Mouse (Mus musculus): ENCODE measurements around the gene Ecm2. TPM values are rescaled to one million over a fixed set of nuclear protein-coding genes. Genes with fewer than 3 reads are reported as not detected.

The Ecm2 gene
- polyA plus RNA-seq, 1 experiment from 2014 or later, result 0.21 TPM

GRCm38 (mm10) chr13:49536946-49537345 lies 32.3 kb downstream of the Ecm2 start:
- DNase-seq (ENCODE audit: low spot score), result no peak
- Histone ChIP-seq H3K36me3 (no peaks in the 10 kb centered on the region), H3K4me1 (peaks cover 6% of the 10 kb centered on the region; the same call in 1 of the 2 replicates), H3K27me3 (ENCODE audit: low read depth, poor library complexity, severe bottlenecking) (no peaks in the 10 kb centered on the region), H3K27ac (no peak overlapping the region), H3K9me3 (replicated peaks) (no peaks in the 10 kb centered on the region), H3K4me3 (no peak overlapping the region)
- WGBS, result 100% methylated on average over 1 of the region's 1 CpGs

- Histone ChIP-seq H3K36me3 (no peaks in the 10 kb centered on the region), H3K27me3 (ENCODE audit: low read depth, poor library complexity, severe bottlenecking) (no peaks in the 10 kb centered on the region), H3K4me3 (no peak overlapping the region), H3K4me1 (no peaks in the 10 kb centered on the region), H3K9me3 (replicated peaks) (no peaks in the 10 kb centered on the region), H3K27ac (no peak overlapping the region)
- 93% methylated on average over 1 of the region's 1 CpGs for WGBS
- no peak for DNase-seq (ENCODE audit: low spot score)
Observed at GRCm38 (mm10) chr13:49538693-49539092, 34.1 kb downstream of the Ecm2 start.

GRCm38 (mm10) chr13:49544279-49544678 lies 39.7 kb downstream of the Ecm2 start, which contains the start of gene Aspn:
Gene Aspn (plus strand): TSS chr13:49544443.
- Histone ChIP-seq H3K36me3 (no peaks in the 10 kb centered on the region), H3K4me3 (no peak within 1 kb of the TSS), H3K27ac (no peak within 1 kb of the TSS), H3K9me3 (replicated peaks) (no peaks in the 10 kb centered on the region), H3K4me1 (0 out of 2 replicates have a peak, but pooled peaks cover 7% of the 10 kb centered on the region), H3K27me3 (ENCODE audit: low read depth, poor library complexity, severe bottlenecking) (no peaks in the 10 kb centered on the region)
- 83% methylated on average over 3 of the region's 3 CpGs for WGBS
- DNase-seq (ENCODE audit: low spot score), result no peak

GRCm38 (mm10) chr13:49545646-49546045 lies 41.0 kb downstream of the Ecm2 start:
- H3K27ac ChIP-seq, result no peak overlapping the region
- DNase-seq (ENCODE audit: low spot score), result no peak

GRCm38 (mm10) chr13:49546517-49546916 lies 41.9 kb downstream of the Ecm2 start:
- no peaks in the 10 kb centered on the region for H3K27me3 ChIP-seq (ENCODE audit: low read depth, poor library complexity, severe bottlenecking)
- WGBS, result 88% methylated on average over 1 of the region's 1 CpGs
- no peak overlapping the region for H3K4me3 ChIP-seq
- H3K4me1 ChIP-seq, result 0 out of 2 replicates have a peak, but pooled peaks cover 7% of the 10 kb centered on the region
- H3K9me3 ChIP-seq (replicated peaks), result no peaks in the 10 kb centered on the region
- H3K36me3 ChIP-seq, result no peaks in the 10 kb centered on the region
- DNase-seq (ENCODE audit: low spot score), result no peak
- no peak overlapping the region for H3K27ac ChIP-seq

More at GRCm38 (mm10) chr13:49545646-49546045, 41.0 kb downstream of the Ecm2 start:
- 0 out of 2 replicates have a peak, but pooled peaks cover 7% of the 10 kb centered on the region for H3K4me1 ChIP-seq
- H3K27me3 ChIP-seq (ENCODE audit: low read depth, poor library complexity, severe bottlenecking), result no peaks in the 10 kb centered on the region
- no peaks in the 10 kb centered on the region for H3K9me3 ChIP-seq (replicated peaks)
- H3K4me3 ChIP-seq, result no peak overlapping the region
- H3K36me3 ChIP-seq, result no peaks in the 10 kb centered on the region
- WGBS, result 61% methylated on average over 3 of the region's 3 CpGs

GRCm38 (mm10) chr13:49547563-49548150 lies 43.0 kb downstream of the Ecm2 start:
- no peaks in the 10 kb centered on the region for H3K9me3 ChIP-seq (replicated peaks)
- 0 out of 2 replicates have a peak, but pooled peaks cover 7% of the 10 kb centered on the region for H3K4me1 ChIP-seq
- no peaks in the 10 kb centered on the region for H3K36me3 ChIP-seq
- whole genome bisulfite sequencing, result 87% methylated on average over 1 of the region's 1 CpGs
- H3K27ac ChIP-seq, result no peak overlapping the region
- DNase-seq (ENCODE audit: low spot score), result no peak
- H3K27me3 ChIP-seq (ENCODE audit: low read depth, poor library complexity, severe bottlenecking), result no peaks in the 10 kb centered on the region
- H3K4me3 ChIP-seq, result no peak overlapping the region

GRCm38 (mm10) chr13:49549616-49550015 lies 45.0 kb downstream of the Ecm2 start:
- Histone ChIP-seq H3K36me3 (no peaks in the 10 kb centered on the region), H3K4me1 (0 out of 2 replicates have a peak, but pooled peaks cover 7% of the 10 kb centered on the region), H3K27ac (no peak overlapping the region), H3K27me3 (ENCODE audit: low read depth, poor library complexity, severe bottlenecking) (no peaks in the 10 kb centered on the region), H3K4me3 (no peak overlapping the region), H3K9me3 (replicated peaks) (no peaks in the 10 kb centered on the region)
- no peak for DNase-seq (ENCODE audit: low spot score)
- WGBS, result 96% methylated on average over 3 of the region's 3 CpGs

GRCm38 (mm10) chr13:49554519-49554918 lies 49.9 kb downstream of the Ecm2 start:
- no peaks in the 10 kb centered on the region for H3K36me3 ChIP-seq
- no peak overlapping the region for H3K4me3 ChIP-seq
- H3K27me3 ChIP-seq (ENCODE audit: low read depth, poor library complexity, severe bottlenecking), result no peaks in the 10 kb centered on the region
- WGBS, result 85% methylated on average over 5 of the region's 5 CpGs
- DNase-seq (ENCODE audit: low spot score), result no peak
- H3K9me3 ChIP-seq (replicated peaks), result no peaks in the 10 kb centered on the region
- no peaks in the 10 kb centered on the region for H3K4me1 ChIP-seq
- no peak overlapping the region for H3K27ac ChIP-seq

GRCm38 (mm10) chr13:49556203-49556602 lies 51.6 kb downstream of the Ecm2 start:
- Histone ChIP-seq H3K27ac (no peak overlapping the region), H3K36me3 (no peaks in the 10 kb centered on the region), H3K4me1 (no peaks in the 10 kb centered on the region), H3K27me3 (ENCODE audit: low read depth, poor library complexity, severe bottlenecking) (no peaks in the 10 kb centered on the region), H3K4me3 (no peak overlapping the region), H3K9me3 (replicated peaks) (no peaks in the 10 kb centered on the region)
- DNase-seq (ENCODE audit: low spot score), result no peak
- WGBS, result 91% methylated on average over 1 of the region's 1 CpGs

GRCm38 (mm10) chr13:49556924-49557323 lies 52.3 kb downstream of the Ecm2 start:
- H3K36me3 ChIP-seq, result no peaks in the 10 kb centered on the region
- no peak for DNase-seq (ENCODE audit: low spot score)
- no peak overlapping the region for H3K4me3 ChIP-seq
- 68% methylated on average over 1 of the region's 1 CpGs for WGBS
- no peaks in the 10 kb centered on the region for H3K27me3 ChIP-seq (ENCODE audit: low read depth, poor library complexity, severe bottlenecking)
- H3K4me1 ChIP-seq, result no peaks in the 10 kb centered on the region
- H3K27ac ChIP-seq, result no peak overlapping the region
- H3K9me3 ChIP-seq (replicated peaks), result no peaks in the 10 kb centered on the region

- H3K9me3 ChIP-seq (replicated peaks), result no peaks in the 10 kb centered on the region
- no peaks in the 10 kb centered on the region for H3K36me3 ChIP-seq
- no peak overlapping the region for H3K27ac ChIP-seq
- 35% methylated on average over 2 of the region's 2 CpGs for WGBS
- H3K4me3 ChIP-seq, result no peak overlapping the region
- no peaks in the 10 kb centered on the region for H3K27me3 ChIP-seq (ENCODE audit: low read depth, poor library complexity, severe bottlenecking)
- H3K4me1 ChIP-seq, result no peaks in the 10 kb centered on the region
- DNase-seq (ENCODE audit: low spot score), result no peak
Observed at GRCm38 (mm10) chr13:49559185-49559584, 54.6 kb downstream of the Ecm2 start.

GRCm38 (mm10) chr13:49560886-49561285 lies 56.3 kb downstream of the Ecm2 start:
- WGBS, result 70% methylated on average over 2 of the region's 2 CpGs

GRCm38 (mm10) chr13:49564347-49564746 lies 59.7 kb downstream of the Ecm2 start:
- Histone ChIP-seq H3K4me3 (no peak overlapping the region), H3K9me3 (replicated peaks) (no peaks in the 10 kb centered on the region), H3K27me3 (ENCODE audit: low read depth, poor library complexity, severe bottlenecking) (no peaks in the 10 kb centered on the region), H3K4me1 (no peaks in the 10 kb centered on the region), H3K36me3 (no peaks in the 10 kb centered on the region), H3K27ac (no peak overlapping the region)
- 77% methylated on average over 1 of the region's 1 CpGs for WGBS
- no peak for DNase-seq (ENCODE audit: low spot score)

More at GRCm38 (mm10) chr13:49560886-49561285, 56.3 kb downstream of the Ecm2 start:
- H3K4me1 ChIP-seq, result no peaks in the 10 kb centered on the region
- H3K4me3 ChIP-seq, result no peak overlapping the region
- H3K27ac ChIP-seq, result no peak overlapping the region
- no peaks in the 10 kb centered on the region for H3K9me3 ChIP-seq (replicated peaks)
- DNase-seq (ENCODE audit: low spot score), result no peak
- H3K27me3 ChIP-seq (ENCODE audit: low read depth, poor library complexity, severe bottlenecking), result no peaks in the 10 kb centered on the region
- H3K36me3 ChIP-seq, result no peaks in the 10 kb centered on the region

GRCm38 (mm10) chr13:49570371-49570770 lies 65.8 kb downstream of the Ecm2 start:
- Histone ChIP-seq H3K27me3 (ENCODE audit: low read depth, poor library complexity, severe bottlenecking) (no peaks in the 10 kb centered on the region), H3K36me3 (no peaks in the 10 kb centered on the region), H3K4me1 (no peaks in the 10 kb centered on the region), H3K4me3 (no peak overlapping the region), H3K27ac (no peak overlapping the region), H3K9me3 (replicated peaks) (no peaks in the 10 kb centered on the region)
- 71% methylated on average over 3 of the region's 3 CpGs for WGBS
- no peak for DNase-seq (ENCODE audit: low spot score)
